In genomic region chr14:48799442-48800099, GRCm38 (mm10) we compare ENCODE assay signal across 21 mouse cellular contexts.
DNase-seq lines count a peak whose midpoint lies in the region; ATAC-seq and TF ChIP-seq lines count a peak whose summit lies in the region.
"Had no signal": no experiment of that assay in that cellular context is flagged by ENCODE, and none has a peak within 500 bp of the region (broad histone marks: within the 10 kb centered on the region; RNA-seq: fewer than 3 reads in every experiment).

No protein-coding gene starts in this region.

- no peak overlapping the region for H3K9ac ChIP-seq in forebrain, postnatal 0 days
- H3K9ac ChIP-seq in forebrain, embryonic 11.5 days (ENCODE audit: low read length): no peak overlapping the region
- no peak overlapping the region for H3K9ac ChIP-seq in hindbrain, embryonic 11.5 days (ENCODE audit: low read depth, low read length)
- H3K9ac ChIP-seq in kidney, embryonic 15.5 days: no peak overlapping the region
- H3K9ac ChIP-seq: heart, embryonic 13.5 days; hindbrain, embryonic 15.5 days; limb, embryonic 15.5 days; liver, embryonic 15.5 days; stomach, embryonic 15.5 days had no signal

- peaks cover 31% of the 10 kb centered on the region for H3K4me1 ChIP-seq in forebrain, embryonic 10.5 days
- no peaks in the 10 kb centered on the region for H3K4me1 ChIP-seq in forebrain, postnatal 0 days (ENCODE audit: insufficient read depth)
- H3K4me1 ChIP-seq in forebrain, embryonic 11.5 days (replicated peaks; ENCODE audit: control insufficient read depth, insufficient read depth, low read length): peaks cover 8% of the 10 kb centered on the region; the same call in 1 of the 2 replicates
- H3K4me1 ChIP-seq in hindbrain, embryonic 11.5 days (replicated peaks; ENCODE audit: control insufficient read depth, insufficient read depth, low read length): no peaks in the 10 kb centered on the region
- H3K4me1 ChIP-seq in kidney, embryonic 15.5 days: no peaks in the 10 kb centered on the region
- H3K4me1 ChIP-seq: limb, embryonic 15.5 days; liver, embryonic 15.5 days; stomach, embryonic 15.5 days had no signal

- H3K27me3 ChIP-seq in forebrain, embryonic 10.5 days (ENCODE audit: poor library complexity, severe bottlenecking): peaks cover 96% of the 10 kb centered on the region
- peaks cover 5% of the 10 kb centered on the region; the same call in 1 of the 2 replicates for H3K27me3 ChIP-seq in forebrain, postnatal 0 days (ENCODE audit: insufficient read depth, low read length)
- peaks cover 33% of the 10 kb centered on the region for H3K27me3 ChIP-seq in forebrain, embryonic 11.5 days (ENCODE audit: control insufficient read depth, insufficient read depth, low read length)
- H3K27me3 ChIP-seq in hindbrain, embryonic 11.5 days (ENCODE audit: control insufficient read depth, insufficient read depth, low read length): no peaks in the 10 kb centered on the region
- H3K27me3 ChIP-seq in kidney, embryonic 15.5 days: peaks cover 11% of the 10 kb centered on the region
- H3K27me3 ChIP-seq: CH12.LX; heart, embryonic 13.5 days; limb, embryonic 15.5 days; liver, embryonic 15.5 days; stomach, embryonic 15.5 days had no signal

- H3K4me3 ChIP-seq in forebrain, embryonic 10.5 days: peak overlapping the region; percentile 5; the same call in 1 of the 2 replicates
- H3K4me3 ChIP-seq in forebrain, postnatal 0 days (ENCODE audit: low read depth, low read length): no peak overlapping the region
- H3K4me3 ChIP-seq in forebrain, embryonic 11.5 days (ENCODE audit: low read depth, low read length): no peak overlapping the region
- H3K4me3 ChIP-seq in hindbrain, embryonic 11.5 days (ENCODE audit: low read depth, low read length): no peak overlapping the region
- no peak overlapping the region for H3K4me3 ChIP-seq in kidney, embryonic 15.5 days (replicated peaks)
- H3K4me3 ChIP-seq: heart, embryonic 13.5 days; hindbrain, embryonic 15.5 days; limb, embryonic 15.5 days; liver, embryonic 15.5 days; myocyte; stomach, embryonic 15.5 days had no signal

- H3K4me2 ChIP-seq in forebrain, postnatal 0 days (ENCODE audit: low read depth): no peak overlapping the region
- H3K4me2 ChIP-seq in forebrain, embryonic 11.5 days (ENCODE audit: low read depth, low read length, severe bottlenecking): no peak overlapping the region; the same call in 1 of the 2 replicates
- no peak overlapping the region for H3K4me2 ChIP-seq in hindbrain, embryonic 11.5 days (replicated peaks; ENCODE audit: low read depth, low read length)
- no peak overlapping the region for H3K4me2 ChIP-seq in kidney, embryonic 15.5 days
- H3K4me2 ChIP-seq: heart, embryonic 13.5 days; hindbrain, embryonic 15.5 days; limb, embryonic 15.5 days; liver, embryonic 15.5 days; stomach, embryonic 15.5 days had no signal

- H3K36me3 ChIP-seq in forebrain, embryonic 10.5 days (replicated peaks): no peaks in the 10 kb centered on the region
- no peaks in the 10 kb centered on the region for H3K36me3 ChIP-seq in forebrain, postnatal 0 days (ENCODE audit: insufficient read depth)
- H3K36me3 ChIP-seq in forebrain, embryonic 11.5 days (ENCODE audit: control insufficient read depth, insufficient read depth, low read length): no peaks in the 10 kb centered on the region
- H3K36me3 ChIP-seq in hindbrain, embryonic 11.5 days (ENCODE audit: control insufficient read depth, insufficient read depth, low read length): no peaks in the 10 kb centered on the region
- H3K36me3 ChIP-seq in kidney, embryonic 15.5 days: no peaks in the 10 kb centered on the region
- H3K36me3 ChIP-seq: heart, embryonic 13.5 days; hindbrain, embryonic 15.5 days; limb, embryonic 15.5 days; liver, embryonic 15.5 days; stomach, embryonic 15.5 days had no signal

- ATAC-seq in forebrain, postnatal 0 days: no peak
- peak; percentile 86 for ATAC-seq in forebrain, embryonic 11.5 days (replicated peaks; ENCODE audit: low FRiP score)
- ATAC-seq in hindbrain, embryonic 11.5 days (ENCODE audit: low FRiP score): no peak
- ATAC-seq in kidney, embryonic 15.5 days (replicated peaks; ENCODE audit: low FRiP score): no peak
- ATAC-seq: intestine, embryonic 16.5 days had no signal

- TF ChIP-seq CTCF in forebrain, postnatal 0 days (IDR thresholded peaks at IDR 0.05; ENCODE audit: low read depth): no peak
- TF ChIP-seq CTCF in brain, embryonic 14.5 days (IDR thresholded peaks at IDR 0.05; ENCODE audit: borderline replicate concordance, extremely low read depth, insufficient read depth, insufficient read length): no peak

- H3K27ac ChIP-seq in forebrain, embryonic 10.5 days: 0 out of 2 replicates have a peak overlapping the region, but pooled peaks have one; percentile 22
- H3K27ac ChIP-seq in forebrain, postnatal 0 days (ENCODE audit: low read depth, low read length): no peak overlapping the region
- no peak overlapping the region for H3K27ac ChIP-seq in forebrain, embryonic 11.5 days (ENCODE audit: low read depth, low read length)
- no peak overlapping the region for H3K27ac ChIP-seq in hindbrain, embryonic 11.5 days (ENCODE audit: low read depth, low read length)
- no peak overlapping the region for H3K27ac ChIP-seq in kidney, embryonic 15.5 days
- H3K27ac ChIP-seq: heart, embryonic 13.5 days; hindbrain, embryonic 15.5 days; kidney, postnatal 0 days; limb, embryonic 15.5 days; liver, embryonic 15.5 days; stomach, embryonic 15.5 days had no signal

- 0 out of 2 replicates have a peak, but pooled peaks cover 4% of the 10 kb centered on the region for H3K9me3 ChIP-seq in forebrain, embryonic 10.5 days
- no peaks in the 10 kb centered on the region for H3K9me3 ChIP-seq in forebrain, postnatal 0 days (ENCODE audit: low read length)
- no peaks in the 10 kb centered on the region for H3K9me3 ChIP-seq in forebrain, embryonic 11.5 days (ENCODE audit: control insufficient read depth, low read length)
- H3K9me3 ChIP-seq in hindbrain, embryonic 11.5 days (ENCODE audit: control insufficient read depth, low read length): no peaks in the 10 kb centered on the region
- no peaks in the 10 kb centered on the region for H3K9me3 ChIP-seq in kidney, embryonic 15.5 days (replicated peaks)
- H3K9me3 ChIP-seq: heart, embryonic 13.5 days; hindbrain, embryonic 15.5 days; limb, embryonic 15.5 days; liver, embryonic 15.5 days; stomach, embryonic 15.5 days had no signal

- DNase-seq in forebrain, embryonic 10.5 days (ENCODE audit: extremely low spot score, low spot score): peak; percentile 22
- no peak for DNase-seq in forebrain, postnatal 0 days
- peak; percentile 91 for DNase-seq in brain, embryonic 14.5 days (ENCODE audit: low read depth)
- DNase-seq in forebrain, embryonic 11.5 days (ENCODE audit: low spot score): no peak
- DNase-seq in hindlimb bud, embryonic 11.5 days (ENCODE audit: extremely low spot score, low read depth, low spot score): peak; percentile 12
- DNase-seq in thymus, postnatal 4 days: no peak
- no peak for DNase-seq in hindbrain, embryonic 11.5 days (ENCODE audit: low spot score)
- DNase-seq: cerebellum, adult 2 months; heart, postnatal 36 days; lung, postnatal 10 days; thymus, adult 18-20 months had no signal

- WGBS in forebrain, embryonic 10.5 days: 17% methylated on average over 10 of the region's 10 CpGs
- WGBS in forebrain, postnatal 0 days: 12% methylated on average over 10 of the region's 10 CpGs
- 10% methylated on average over 10 of the region's 10 CpGs for WGBS in forebrain, embryonic 11.5 days
- 64% methylated on average over 10 of the region's 10 CpGs for WGBS in hindbrain, embryonic 11.5 days
- 52% methylated on average over 10 of the region's 10 CpGs for WGBS in kidney, embryonic 15.5 days

- no peak for TF ChIP-seq POLR2A in brain, embryonic 14.5 days (IDR thresholded peaks at IDR 0.05; ENCODE audit: borderline replicate concordance, extremely low read depth, insufficient read depth, insufficient read length, poor library complexity, severe bottlenecking)

Comparison
In these comparisons a context has a peak if more than half of its experiments do, and no peak if none do; other contexts are left out.
1. DNase-seq: peak in forebrain, embryonic 10.5 days (single experiment), brain, embryonic 14.5 days (single experiment) and hindlimb bud, embryonic 11.5 days (single experiment); none in forebrain, postnatal 0 days (single experiment), forebrain, embryonic 11.5 days (single experiment), thymus, postnatal 4 days (single experiment) and hindbrain, embryonic 11.5 days (single experiment).